Comparison of ENCODE assay signal across 16 mouse cellular contexts in genomic region chr12:34516769-34517562, GRCm38 (mm10).
DNase-seq lines count a peak whose midpoint lies in the region; ATAC-seq lines count a peak whose summit lies in the region.
"Had no signal": no experiment of that assay in that cellular context is flagged by ENCODE, and none has a peak within 500 bp of the region (broad histone marks: within the 10 kb centered on the region; RNA-seq: fewer than 3 reads in every experiment).

No protein-coding gene starts in this region.

- DNase-seq in cerebellum, postnatal 25 days, result peak; percentile 10 to 13
- no peak for DNase-seq in cerebellum, postnatal 14 days
- no peak for DNase-seq in heart, adult 18-20 months
- peak; percentile 33 for DNase-seq in 416B (ENCODE audit: low read depth)
- DNase-seq in testis, postnatal 10 days (ENCODE audit: low spot score), result no peak
- no peak for DNase-seq in urinary bladder, postnatal 25 days (ENCODE audit: low spot score)
- DNase-seq: cerebellum, adult 11-12 months; lung, postnatal 10 days; right cerebral cortex, postnatal 4 days had no signal

- peak overlapping the region; percentile 72 for H3K27ac ChIP-seq in heart, embryonic 11.5 days (ENCODE audit: low read depth, low read length)
- H3K27ac ChIP-seq in midbrain, embryonic 15.5 days, result peak overlapping the region; percentile 43; the same call in 1 of the 2 replicates
- H3K27ac ChIP-seq: hindbrain, embryonic 10.5 days; kidney, postnatal 0 days; limb, embryonic 10.5 days; liver, embryonic 14.5 days had no signal

- no peaks in the 10 kb centered on the region for H3K36me3 ChIP-seq in heart, embryonic 11.5 days (ENCODE audit: control insufficient read depth, insufficient read depth, low read length)
- no peaks in the 10 kb centered on the region for H3K36me3 ChIP-seq in midbrain, embryonic 15.5 days (replicated peaks)
- H3K36me3 ChIP-seq: hindbrain, embryonic 10.5 days; limb, embryonic 10.5 days had no signal

- no peak overlapping the region for H3K9ac ChIP-seq in heart, embryonic 11.5 days (ENCODE audit: low read depth, low read length)
- H3K9ac ChIP-seq in midbrain, embryonic 15.5 days, result no peak overlapping the region
- H3K9ac ChIP-seq: liver, embryonic 14.5 days had no signal

- no peaks in the 10 kb centered on the region for H3K27me3 ChIP-seq in heart, embryonic 11.5 days (ENCODE audit: control insufficient read depth, insufficient read depth, low read length)
- no peaks in the 10 kb centered on the region for H3K27me3 ChIP-seq in midbrain, embryonic 15.5 days (replicated peaks)

- no peaks in the 10 kb centered on the region for H3K9me3 ChIP-seq in heart, embryonic 11.5 days (replicated peaks; ENCODE audit: control insufficient read depth, low read length)
- no peaks in the 10 kb centered on the region for H3K9me3 ChIP-seq in midbrain, embryonic 15.5 days
- H3K9me3 ChIP-seq: hindbrain, embryonic 10.5 days; limb, embryonic 10.5 days had no signal

- 34% methylated on average over 6 of the region's 6 CpGs for WGBS in heart, embryonic 11.5 days (ENCODE audit: insufficient replicate concordance)
- WGBS in midbrain, embryonic 15.5 days, result 48% methylated on average over 6 of the region's 6 CpGs

- ATAC-seq in heart, embryonic 11.5 days (replicated peaks; ENCODE audit: insufficient number of reproducible peaks, low FRiP score, low TSS enrichment), result peak; percentile 77
- peak; percentile 67 for ATAC-seq in midbrain, embryonic 15.5 days (replicated peaks)
- ATAC-seq: intestine, embryonic 16.5 days had no signal

- peaks cover 5% of the 10 kb centered on the region for H3K4me1 ChIP-seq in heart, embryonic 11.5 days (ENCODE audit: control insufficient read depth, insufficient read depth, low read length)
- H3K4me1 ChIP-seq in midbrain, embryonic 15.5 days, result peaks cover 2% of the 10 kb centered on the region; the same call in 1 of the 2 replicates
- H3K4me1 ChIP-seq: hindbrain, embryonic 10.5 days had no signal

- H3K4me3 ChIP-seq in heart, embryonic 11.5 days (ENCODE audit: low read depth, low read length), result no peak overlapping the region
- H3K4me3 ChIP-seq in midbrain, embryonic 15.5 days, result no peak overlapping the region
- H3K4me3 ChIP-seq: hindbrain, embryonic 10.5 days; limb, embryonic 10.5 days had no signal

- peak overlapping the region; percentile 39 for H3K4me2 ChIP-seq in heart, embryonic 11.5 days
- no peak overlapping the region for H3K4me2 ChIP-seq in midbrain, embryonic 15.5 days

Comparison
In these comparisons a context has a peak if more than half of its experiments do, and no peak if none do; other contexts are left out.
1. DNase-seq: peak in cerebellum, postnatal 25 days (2 of 2) and 416B (single experiment); none in cerebellum, postnatal 14 days (0 of 2), heart, adult 18-20 months (0 of 2), testis, postnatal 10 days (single experiment) and urinary bladder, postnatal 25 days (single experiment).